Mouse (Mus musculus) stomach, postnatal 0 days (tissue): Measurements from ENCODE around the gene Igfals. TPM values are rescaled to one million over a fixed set of nuclear protein-coding genes. Genes with fewer than 3 reads are reported as not detected.

ENCODE experiments used
- ATAC-seq: fragments of 200-750 bp; cut with Nextera tagmentation; 2 replicates; pipeline ENCODE4 v1.8.0; 2017; ENCODE audit not compliant: low FRiP score, low TSS enrichment
- DNase-seq: peaks from one replicate; pipeline ENCODE4 v3.0.0-alpha.2; 2016; ENCODE audit warnings: low spot score
- H3K27ac ChIP-seq: fragments of 300-500 bp; sonication (generic); replicated peaks from 2 replicates; pipeline ENCODE4 v1.5.1; 2014; ENCODE audit warnings: mild to moderate bottlenecking, control low read depth
- H3K27me3 ChIP-seq: fragments of 300-500 bp; sonication (generic); 2 replicates; pipeline ENCODE4 v1.6.1; 2014; ENCODE audit warnings: low read length; ENCODE audit not compliant: control insufficient read depth, insufficient read depth
- H3K36me3 ChIP-seq: fragments of 300-500 bp; sonication (generic); 2 replicates; pipeline ENCODE4 v1.6.1; 2014; ENCODE audit warnings: low read length, mixed read lengths; ENCODE audit not compliant: control insufficient read depth, insufficient read depth
- H3K4me1 ChIP-seq: fragments of 300-500 bp; sonication (generic); replicated peaks from 2 replicates; pipeline ENCODE4 v1.6.1; 2014; ENCODE audit warnings: antibody characterized with exemption; ENCODE audit not compliant: control insufficient read depth, insufficient read depth
- H3K4me2 ChIP-seq: fragments of 300-500 bp; sonication (generic); replicated peaks from 2 replicates; pipeline ENCODE4 v1.6.1; 2014; ENCODE audit warnings: low read depth, mild to moderate bottlenecking, control low read depth, moderate library complexity
- H3K4me3 ChIP-seq: fragments of 300-500 bp; sonication (generic); 2 replicates; pipeline ENCODE4 v1.5.1; 2014; ENCODE audit warnings: low read depth, low read length, control low read depth
- H3K9ac ChIP-seq: fragments of 300-500 bp; sonication (generic); 2 replicates; pipeline ENCODE4 v1.6.1; 2014; ENCODE audit warnings: mild to moderate bottlenecking, low read length, control low read depth, mixed read lengths
- H3K9me3 ChIP-seq: fragments of 300-500 bp; sonication (generic); 2 replicates; pipeline ENCODE4 v1.6.1; 2016; ENCODE audit warnings: low read length; ENCODE audit not compliant: control insufficient read depth
- CTCF ChIP-seq: IDR thresholded peaks from 2 replicates; pipeline ENCODE4 v1.5.1; 2016; ENCODE audit warnings: antibody characterized with exemption, low read depth, mild to moderate bottlenecking, moderate library complexity
- EP300 ChIP-seq: optimal IDR thresholded peaks from 2 replicates; pipeline ENCODE3; 2016; ENCODE audit warnings: antibody characterized with exemption
- WGBS: fragments of 180-500 bp; shearing (Covaris S2); extraction: QIAGEN DNeasy Blood & Tissue Kit; methylation state at CpG from one replicate; pipeline ENCODE4 v1.1.7; 2014; 5-methylcytosine and 5-hydroxymethylcytosine counted together
- polyA plus RNA-seq: library from polyadenylated mRNA; unstranded; fragments of >200 nt; fragmentation: Nextera tagmentation; extraction: Ambion mirVana; gene quantifications from 2 replicates; pipeline ENCODE4 v1.2.1, GENCODE M21; 2015

Gene Igfals
- polyA plus RNA-seq, 1 experiment from 2014 or later, result 5.6 TPM

DNA sequence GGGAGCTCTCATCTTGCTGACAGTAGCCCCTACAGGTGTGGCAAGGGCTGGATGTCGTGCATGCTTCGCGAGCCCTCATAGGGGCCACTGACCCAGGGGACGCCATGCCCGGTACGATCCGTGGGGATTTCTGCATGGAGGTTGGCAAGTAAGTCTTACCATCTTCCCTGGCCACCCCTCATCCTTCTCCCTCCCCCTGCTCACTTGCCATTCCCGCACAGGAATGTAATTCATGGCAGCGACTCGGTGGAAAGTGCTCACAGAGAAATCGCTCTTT, 31.1 kb downstream of the Igfals start:
- Histone ChIP-seq H3K4me2 (peak overlapping the region; percentile 99), H3K4me3 (peak overlapping the region; percentile 92), H3K27me3 (no peaks in the 10 kb centered on the region), H3K27ac (no peak overlapping the region), H3K4me1 (peaks cover 5% of the 10 kb centered on the region), H3K36me3 (peaks cover 32% of the 10 kb centered on the region), H3K9ac (peak overlapping the region; percentile 93), H3K9me3 (no peaks in the 10 kb centered on the region)
- DNase-seq, result no peak
- WGBS, result 28% methylated on average over 11 of the region's 11 CpGs
- TF ChIP-seq CTCF (no peak), EP300 (no peak)
- ATAC-seq, result no peak

DNA sequence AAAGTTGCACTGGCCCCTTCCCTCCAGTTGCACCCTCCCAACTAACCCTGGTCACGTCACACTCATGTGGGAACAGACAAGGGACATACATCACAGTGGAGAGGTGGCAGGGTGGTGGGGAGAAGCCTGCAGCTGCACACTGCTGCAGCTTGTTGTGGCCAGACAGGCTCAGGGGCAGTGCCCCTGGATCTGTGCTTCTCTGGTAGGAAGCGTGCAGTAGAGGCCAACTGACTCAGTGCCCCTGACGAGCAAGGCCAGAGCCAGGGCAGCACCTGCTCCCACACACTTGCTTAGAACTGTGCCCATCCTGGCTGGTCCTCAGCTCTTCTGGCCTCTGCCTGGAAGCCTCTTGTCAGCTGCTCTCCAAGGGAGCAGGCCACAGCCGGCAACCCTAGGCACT, 31.8 kb downstream of the Igfals start:
- DNase-seq, result no peak

DNA sequence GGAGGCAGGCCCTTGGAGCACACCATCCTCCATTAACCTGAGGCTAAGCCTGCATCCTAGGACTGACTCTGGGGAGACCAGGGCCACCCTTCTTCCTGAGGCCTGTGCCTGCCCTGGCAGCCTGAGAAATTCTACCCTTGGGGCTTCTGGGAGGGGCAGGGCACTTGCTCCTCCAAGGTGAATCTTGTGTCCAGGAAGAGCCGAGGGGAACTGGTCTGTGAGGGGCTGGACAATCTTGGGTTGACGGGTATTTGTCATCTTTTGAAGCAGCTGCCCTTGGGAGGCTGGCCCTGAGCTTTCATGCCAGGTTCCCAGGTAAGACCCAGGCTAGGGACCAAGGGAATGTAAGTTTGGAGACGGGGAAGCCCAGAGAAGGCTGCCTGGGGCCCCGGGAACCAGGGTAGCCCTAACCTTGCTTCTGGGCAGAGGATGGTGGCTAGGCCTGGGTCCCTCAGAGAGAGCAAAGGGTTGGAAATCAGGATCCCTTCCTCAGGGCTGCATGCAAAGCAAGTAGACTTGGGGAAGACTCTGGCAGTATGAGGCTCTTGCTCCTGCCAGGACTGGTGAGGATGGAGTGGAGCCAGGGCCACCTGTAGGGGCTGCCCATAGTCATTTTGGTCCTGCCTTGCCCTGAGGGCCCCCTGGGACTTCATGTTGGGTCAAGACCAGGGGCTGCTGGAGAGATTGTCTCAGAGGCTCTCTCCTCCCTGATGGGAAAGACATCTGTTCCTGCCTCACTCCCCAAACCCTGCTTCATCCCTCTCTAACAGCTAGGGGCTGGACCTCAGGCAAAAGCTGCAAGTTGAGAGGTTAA, 32.5 kb downstream of the Igfals start:
- H3K4me2 ChIP-seq, result no peak overlapping the region
- H3K27me3 ChIP-seq, result no peaks in the 10 kb centered on the region
- no peak for DNase-seq
- WGBS, result 75% methylated on average over 4 of the region's 4 CpGs
- peaks cover 5% of the 10 kb centered on the region for H3K4me1 ChIP-seq
- TF ChIP-seq CTCF (no peak), EP300 (no peak)
- ATAC-seq, result no peak
- H3K27ac ChIP-seq, result no peak overlapping the region
- H3K36me3 ChIP-seq, result peaks cover 40% of the 10 kb centered on the region
- H3K9me3 ChIP-seq, result no peaks in the 10 kb centered on the region
- no peak overlapping the region for H3K4me3 ChIP-seq
- H3K9ac ChIP-seq, result no peak overlapping the region

More for the DNA sequence above, 31.8 kb downstream of the Igfals start:
- no peaks in the 10 kb centered on the region for H3K9me3 ChIP-seq
- H3K9ac ChIP-seq, result no peak overlapping the region
- H3K27ac ChIP-seq, result no peak overlapping the region
- no peaks in the 10 kb centered on the region for H3K27me3 ChIP-seq
- WGBS, result 81% methylated on average over 4 of the region's 4 CpGs
- peaks cover 5% of the 10 kb centered on the region for H3K4me1 ChIP-seq
- no peak overlapping the region for H3K4me2 ChIP-seq
- peaks cover 36% of the 10 kb centered on the region for H3K36me3 ChIP-seq
- ATAC-seq, result no peak
- H3K4me3 ChIP-seq, result no peak overlapping the region
- no peak for TF ChIP-seq EP300
- no peak for TF ChIP-seq CTCF

DNA sequence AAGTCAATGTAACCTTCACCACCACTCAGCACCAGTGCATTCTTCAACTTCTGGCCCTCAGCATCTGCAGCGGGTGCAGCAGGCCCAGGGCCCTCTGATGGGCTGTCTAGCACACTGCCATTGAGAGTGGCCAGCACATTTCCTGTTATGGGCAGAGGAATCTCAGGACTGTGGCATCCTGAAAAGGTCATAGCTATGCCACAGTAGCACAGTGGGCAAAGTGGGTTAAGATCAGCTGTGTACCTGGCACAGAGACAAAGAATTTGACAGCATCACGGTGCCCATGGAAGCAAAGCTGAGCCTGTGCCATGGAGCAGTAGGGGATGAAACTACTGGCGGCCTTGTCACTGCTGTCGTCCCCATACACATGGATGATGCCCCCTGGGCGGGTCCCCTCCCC, 33.4 kb downstream of the Igfals start:
- Histone ChIP-seq H3K4me3 (no peak overlapping the region), H3K9ac (no peak overlapping the region), H3K4me2 (no peak overlapping the region), H3K36me3 (peaks cover 42% of the 10 kb centered on the region), H3K4me1 (peaks cover 5% of the 10 kb centered on the region), H3K27me3 (no peaks in the 10 kb centered on the region), H3K9me3 (no peaks in the 10 kb centered on the region), H3K27ac (no peak overlapping the region)
- ATAC-seq (no peak), DNase-seq (no peak)
- 80% methylated on average over 5 of the region's 5 CpGs for WGBS
- TF ChIP-seq CTCF (no peak), EP300 (no peak)

DNA sequence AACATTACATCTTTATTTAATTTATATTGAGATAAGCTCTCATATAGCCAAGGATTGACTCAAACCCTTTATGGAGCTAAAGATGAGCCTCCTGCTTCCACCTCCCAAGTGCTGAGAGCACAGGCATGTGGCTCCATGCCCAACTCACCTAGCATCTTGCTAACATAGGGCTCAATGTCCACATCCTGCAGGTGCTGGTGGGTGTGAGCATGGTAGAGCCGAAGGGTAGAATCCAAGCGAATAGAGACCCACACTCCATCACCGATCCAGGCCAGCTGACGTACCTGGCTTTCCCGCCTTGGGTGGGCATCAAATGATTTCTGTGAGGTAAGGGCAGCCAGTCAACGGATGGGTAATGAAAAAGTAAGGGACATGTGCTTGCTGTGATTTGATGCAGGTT, 34.2 kb downstream of the Igfals start:
- Histone ChIP-seq H3K4me2 (no peak overlapping the region), H3K36me3 (peaks cover 47% of the 10 kb centered on the region), H3K9me3 (no peaks in the 10 kb centered on the region), H3K27me3 (no peaks in the 10 kb centered on the region), H3K9ac (no peak overlapping the region), H3K4me3 (no peak overlapping the region), H3K27ac (no peak overlapping the region), H3K4me1 (peaks cover 5% of the 10 kb centered on the region; the same call in 1 of the 2 replicates)
- ATAC-seq, result no peak
- no peak for TF ChIP-seq CTCF
- TF ChIP-seq EP300, result no peak
- no peak for DNase-seq
- WGBS, result 90% methylated on average over 6 of the region's 6 CpGs

DNA sequence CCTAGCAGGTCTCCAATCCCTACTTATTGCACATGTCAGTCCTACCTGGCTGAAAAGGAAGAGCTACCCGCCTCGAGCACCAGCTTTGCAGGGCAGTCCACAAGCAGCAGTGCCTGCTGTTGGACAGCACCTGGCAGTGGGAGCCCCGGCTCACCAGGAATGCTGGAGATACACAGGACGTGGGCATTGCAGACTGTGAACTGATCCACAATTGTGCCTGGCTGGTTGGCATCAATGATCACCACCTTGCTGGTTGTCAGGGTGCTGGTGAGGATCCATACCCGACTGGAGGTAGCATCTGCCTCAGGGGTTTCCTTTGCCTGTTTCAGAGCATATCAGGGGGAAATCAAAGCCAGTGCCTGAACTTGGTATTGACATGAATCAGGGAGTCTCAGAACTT, 36.3 kb downstream of the Igfals start:
- Histone ChIP-seq H3K36me3 (peaks cover 58% of the 10 kb centered on the region), H3K4me3 (no peak overlapping the region), H3K27ac (no peak overlapping the region), H3K9ac (no peak overlapping the region), H3K4me1 (peaks cover 1% of the 10 kb centered on the region; the same call in 1 of the 2 replicates), H3K4me2 (no peak overlapping the region), H3K27me3 (no peaks in the 10 kb centered on the region), H3K9me3 (no peaks in the 10 kb centered on the region)
- ATAC-seq (no peak), DNase-seq (no peak)
- TF ChIP-seq EP300, result no peak
- no peak for TF ChIP-seq CTCF
- WGBS, result 90% methylated on average over 5 of the region's 5 CpGs
